Mouse (Mus musculus) induced T-regulatory cell, adult 2 months (primary cell): ENCODE data around the gene Dcaf10.
A peak's percentile ranks its signal among the peaks of the same experiment; 100 is the strongest.
"Not testable (repeated sequence)": the region's sequence is repeated elsewhere in the genome, so short reads cannot be mapped to it uniquely, and the experiment has no call there.

Experiments
- DNase-seq: peaks from one replicate; pipeline ENCODE4 v3.0.0-alpha.2; 2012; ENCODE audit warnings: low read depth

Gene Dcaf10

GRCm38 (mm10) chr4:45393658-45394057, 51.8 kb downstream of the Dcaf10 start:
- no peak for DNase-seq

GRCm38 (mm10) chr4:45396211-45396610, 54.3 kb downstream of the Dcaf10 start:
- DNase-seq: not testable (repeated sequence)

GRCm38 (mm10) chr4:45398315-45398714, 56.4 kb downstream of the Dcaf10 start:
- DNase-seq: not testable (repeated sequence)

- DNase-seq: no peak
Measured at GRCm38 (mm10) chr4:45399421-45400210, 57.7 kb downstream of the Dcaf10 start.

GRCm38 (mm10) chr4:45402281-45402680, 60.4 kb downstream of the Dcaf10 start:
- DNase-seq: no peak

- peak; percentile 39 for DNase-seq
Measured at GRCm38 (mm10) chr4:45402878-45403498, 61.1 kb downstream of the Dcaf10 start.

GRCm38 (mm10) chr4:45403499-45403878, 61.6 kb downstream of the Dcaf10 start:
- DNase-seq: no peak

- DNase-seq: no peak
Measured at GRCm38 (mm10) chr4:45404086-45404485, 62.2 kb downstream of the Dcaf10 start.

- DNase-seq: no peak
Measured at GRCm38 (mm10) chr4:45405315-45405714, 63.4 kb downstream of the Dcaf10 start.

GRCm38 (mm10) chr4:45406397-45406796, 64.5 kb downstream of the Dcaf10 start:
- no peak for DNase-seq

GRCm38 (mm10) chr4:45407001-45407702, 65.3 kb downstream of the Dcaf10 start:
- DNase-seq: no peak

- peak; percentile 77 for DNase-seq
Measured at GRCm38 (mm10) chr4:45407703-45408334, 65.9 kb downstream of the Dcaf10 start.

- peak; percentile 96 for DNase-seq
Measured at GRCm38 (mm10) chr4:45408427-45409132, 66.7 kb downstream of the Dcaf10 start, which contains the start of gene Slc25a51. Slc25a51 (minus strand) TSS chr4:45408766.

GRCm38 (mm10) chr4:45409270-45409669, 67.4 kb downstream of the Dcaf10 start:
- DNase-seq: peak; percentile 94

- no peak for DNase-seq
Measured at GRCm38 (mm10) chr4:45411181-45411790, 69.4 kb downstream of the Dcaf10 start.

GRCm38 (mm10) chr4:45412433-45413192, 70.7 kb downstream of the Dcaf10 start:
- DNase-seq: no peak

- DNase-seq: no peak
Measured at GRCm38 (mm10) chr4:45413674-45414338, 71.9 kb downstream of the Dcaf10 start.

GRCm38 (mm10) chr4:45416314-45416713, 74.4 kb downstream of the Dcaf10 start:
- DNase-seq: no peak

- DNase-seq: peak; percentile 76
Measured at GRCm38 (mm10) chr4:45418229-45418950, 76.5 kb downstream of the Dcaf10 start.
